Mouse (Mus musculus): ENCODE results near the gene Hist2h3b. TPM values are rescaled to one million over a fixed set of nuclear protein-coding genes. Genes with fewer than 3 reads are reported as not detected.
"Not testable (repeated sequence)": the region's sequence is repeated elsewhere in the genome, so short reads cannot be mapped to it uniquely, and the experiment has no call there.

Hist2h3b gene
- polyA plus RNA-seq, 1 experiment from 2014 or later = 77.9 TPM

GRCm38 (mm10) chr3:96236834-96237334 is 31.6 kb upstream of the Hist2h3b start:
- H3K4me3 ChIP-seq (ENCODE audit: low read depth, low read length) = peak overlapping the region; percentile 55
- H3K27me3 ChIP-seq (replicated peaks; ENCODE audit: control insufficient read depth, insufficient read depth, low read length) = no peaks in the 10 kb centered on the region
- no peak for ATAC-seq (replicated peaks; ENCODE audit: low FRiP score, low TSS enrichment, low read depth)
- peak overlapping the region; percentile 58 for H3K4me2 ChIP-seq (ENCODE audit: low read length)
- H3K9me3 ChIP-seq (ENCODE audit: control insufficient read depth, low read length) = no peaks in the 10 kb centered on the region
- H3K9ac ChIP-seq (ENCODE audit: low read length) = peak overlapping the region; percentile 89
- H3K36me3 ChIP-seq (ENCODE audit: control insufficient read depth, insufficient read depth, low read length) = no peaks in the 10 kb centered on the region
- peak; percentile 58 for DNase-seq (ENCODE audit: low spot score)
- peaks cover 11% of the 10 kb centered on the region for H3K4me1 ChIP-seq (replicated peaks; ENCODE audit: control insufficient read depth, insufficient read depth, low read length)
- 73% methylated on average over 4 of the region's 4 CpGs for WGBS
- peak overlapping the region; percentile 86; the same call in 1 of the 2 replicates for H3K27ac ChIP-seq (ENCODE audit: low read depth)

DNA sequence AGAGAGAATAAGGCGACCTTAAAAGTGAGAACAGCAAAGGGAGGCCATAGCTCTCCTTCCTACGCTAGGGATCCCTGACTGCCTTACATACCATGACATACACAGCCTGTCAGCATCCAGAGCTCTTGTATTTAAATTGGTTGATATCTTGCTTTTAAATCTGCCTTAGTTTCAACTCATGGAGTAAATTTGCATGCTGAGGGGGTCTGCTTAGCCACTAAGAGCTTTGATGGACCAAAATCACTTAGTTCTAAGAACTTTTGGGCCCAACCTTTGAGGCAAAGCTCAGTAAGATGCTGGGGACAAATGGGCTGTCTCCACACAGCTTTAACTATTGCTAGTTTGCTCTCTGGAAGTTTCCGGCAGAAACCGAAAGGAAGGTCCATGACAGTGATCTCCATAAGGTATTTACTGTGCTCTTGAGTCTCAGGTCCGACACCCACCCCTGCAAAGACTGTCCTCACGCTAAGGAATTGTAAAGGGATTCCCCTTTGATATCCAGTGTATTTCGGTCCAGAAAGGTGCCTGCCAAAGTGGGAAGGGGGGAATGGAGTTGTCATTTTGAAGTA is 31.0 kb upstream of the Hist2h3b start:
- WGBS = 14% methylated on average over 7 of the region's 7 CpGs
- Histone ChIP-seq H3K9ac (ENCODE audit: low read length) (peak overlapping the region; percentile 89), H3K4me2 (ENCODE audit: low read length) (peak overlapping the region; percentile 58), H3K4me1 (replicated peaks; ENCODE audit: control insufficient read depth, insufficient read depth, low read length) (peaks cover 11% of the 10 kb centered on the region), H3K27ac (ENCODE audit: low read depth) (peak overlapping the region; percentile 86), H3K4me3 (ENCODE audit: low read depth, low read length) (peak overlapping the region; percentile 55), H3K36me3 (ENCODE audit: control insufficient read depth, insufficient read depth, low read length) (no peaks in the 10 kb centered on the region), H3K27me3 (replicated peaks; ENCODE audit: control insufficient read depth, insufficient read depth, low read length) (no peaks in the 10 kb centered on the region), H3K9me3 (ENCODE audit: control insufficient read depth, low read length) (no peaks in the 10 kb centered on the region)
- ATAC-seq (replicated peaks; ENCODE audit: low FRiP score, low TSS enrichment, low read depth) (no peak), DNase-seq (ENCODE audit: low spot score) (peak; percentile 71)

GRCm38 (mm10) chr3:96237904-96238511 is 30.4 kb upstream of the Hist2h3b start:
- Histone ChIP-seq H3K36me3 (ENCODE audit: control insufficient read depth, insufficient read depth, low read length) (no peaks in the 10 kb centered on the region), H3K9ac (ENCODE audit: low read length) (peak overlapping the region; percentile 89), H3K4me1 (replicated peaks; ENCODE audit: control insufficient read depth, insufficient read depth, low read length) (peaks cover 11% of the 10 kb centered on the region), H3K9me3 (ENCODE audit: control insufficient read depth, low read length) (no peaks in the 10 kb centered on the region), H3K27ac (ENCODE audit: low read depth) (peak overlapping the region; percentile 86), H3K4me2 (ENCODE audit: low read length) (peak overlapping the region; percentile 58), H3K27me3 (replicated peaks; ENCODE audit: control insufficient read depth, insufficient read depth, low read length) (no peaks in the 10 kb centered on the region), H3K4me3 (ENCODE audit: low read depth, low read length) (peak overlapping the region; percentile 55)
- ATAC-seq (replicated peaks; ENCODE audit: low FRiP score, low TSS enrichment, low read depth) (no peak), DNase-seq (ENCODE audit: low spot score) (no peak)
- WGBS = under 1% methylated on average over 12 of the region's 12 CpGs

GRCm38 (mm10) chr3:96238954-96239793 is 29.3 kb upstream of the Hist2h3b start, which contains the start of gene Hist2h3c2:
Gene Hist2h3c2 (minus strand): TSS chr3:96239127.
- peaks cover 16% of the 10 kb centered on the region for H3K4me1 ChIP-seq (replicated peaks; ENCODE audit: control insufficient read depth, insufficient read depth, low read length)
- H3K4me2 ChIP-seq (ENCODE audit: low read length) = peak within 1 kb of the TSS; percentile 58
- not testable (repeated sequence) for H3K36me3 ChIP-seq (ENCODE audit: control insufficient read depth, insufficient read depth, low read length); H3K9me3 ChIP-seq (ENCODE audit: control insufficient read depth, low read length); H3K27me3 ChIP-seq (replicated peaks; ENCODE audit: control insufficient read depth, insufficient read depth, low read length); DNase-seq (ENCODE audit: low spot score)
- H3K4me3 ChIP-seq (ENCODE audit: low read depth, low read length) = peak within 1 kb of the TSS; percentile 55
- under 1% methylated on average over 22 of the region's 68 CpGs for WGBS
- H3K9ac ChIP-seq (ENCODE audit: low read length) = peak within 1 kb of the TSS; percentile 89
- peak; percentile 87 for ATAC-seq (replicated peaks; ENCODE audit: low FRiP score, low TSS enrichment, low read depth)
- peak within 1 kb of the TSS; percentile 86 for H3K27ac ChIP-seq (ENCODE audit: low read depth)

DNA sequence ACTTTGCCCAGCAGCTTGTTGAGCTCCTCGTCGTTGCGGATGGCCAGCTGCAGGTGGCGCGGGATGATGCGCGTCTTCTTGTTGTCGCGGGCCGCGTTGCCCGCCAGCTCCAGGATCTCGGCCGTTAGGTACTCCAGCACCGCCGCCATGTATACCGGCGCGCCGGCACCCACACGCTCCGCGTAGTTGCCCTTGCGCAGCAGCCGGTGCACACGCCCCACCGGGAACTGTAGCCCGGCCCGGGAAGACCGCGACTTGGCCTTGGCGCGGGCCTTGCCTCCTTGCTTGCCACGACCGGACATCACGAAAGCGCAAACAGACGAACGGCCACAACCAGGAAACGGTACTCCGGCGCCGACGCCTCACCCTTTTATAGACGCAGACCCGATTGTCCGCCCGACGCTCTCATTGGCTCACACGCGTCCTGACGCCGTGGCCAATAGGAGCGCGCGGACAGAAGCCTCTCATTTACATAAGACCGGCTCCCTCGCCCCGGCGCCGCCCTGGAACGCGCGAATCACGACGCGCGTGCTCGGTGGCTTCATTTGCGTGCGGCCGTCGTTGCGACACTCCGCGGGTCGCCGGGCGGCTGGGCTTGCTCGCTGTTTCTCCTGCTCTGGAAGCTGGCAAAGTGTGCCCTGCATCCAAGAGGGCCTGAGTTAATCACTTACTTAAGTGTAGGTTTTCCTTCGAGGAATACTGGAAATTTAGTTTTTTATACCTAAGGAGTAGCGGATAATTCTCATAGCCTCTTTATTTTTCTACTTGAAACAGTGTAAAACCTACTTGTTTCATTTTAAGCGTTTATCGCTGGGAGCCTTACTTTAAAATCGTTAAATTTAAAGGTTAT is 28.3 kb upstream of the Hist2h3b start, which contains the start of gene Hist2h2aa2:
Gene Hist2h2aa2, minus strand, starts transcription at position 328 of the 850 bp plus-strand sequence.
- H3K9me3 ChIP-seq (ENCODE audit: control insufficient read depth, low read length); H3K36me3 ChIP-seq (ENCODE audit: control insufficient read depth, insufficient read depth, low read length); H3K27me3 ChIP-seq (replicated peaks; ENCODE audit: control insufficient read depth, insufficient read depth, low read length): not testable (repeated sequence)
- Histone ChIP-seq H3K9ac (ENCODE audit: low read length) (peak within 1 kb of the TSS; percentile 68), H3K4me2 (ENCODE audit: low read length) (peak within 1 kb of the TSS; percentile 51), H3K4me1 (replicated peaks; ENCODE audit: control insufficient read depth, insufficient read depth, low read length) (peaks cover 21% of the 10 kb centered on the region), H3K27ac (ENCODE audit: low read depth) (peak within 1 kb of the TSS; percentile 87), H3K4me3 (ENCODE audit: low read depth, low read length) (peak within 1 kb of the TSS; percentile 29)
- DNase-seq (ENCODE audit: low spot score) (peak; percentile 76), ATAC-seq (replicated peaks; ENCODE audit: low FRiP score, low TSS enrichment, low read depth) (peak; percentile 82)
- WGBS = 6% methylated on average over 16 of the region's 85 CpGs

DNA sequence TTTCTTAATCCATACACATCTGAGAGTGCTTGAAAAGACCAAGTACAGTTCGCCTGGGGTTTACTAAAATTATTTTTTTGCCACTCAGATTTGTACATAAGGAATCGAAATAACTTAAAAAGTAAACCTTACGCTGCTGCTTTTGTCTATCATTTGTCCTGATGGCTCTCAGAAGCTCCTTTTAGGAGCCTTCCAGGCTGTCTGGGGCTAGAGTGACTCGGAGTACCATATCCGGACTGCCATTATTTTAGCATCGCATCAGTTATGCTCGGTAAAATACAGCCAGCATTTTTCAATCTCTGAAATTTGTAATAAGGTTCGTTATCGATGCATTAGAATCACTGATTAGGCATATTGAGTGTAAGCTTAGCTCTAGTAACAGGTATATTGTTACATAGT is 27.7 kb upstream of the Hist2h3b start:
- no peak for DNase-seq (ENCODE audit: low spot score)
- ATAC-seq (replicated peaks; ENCODE audit: low FRiP score, low TSS enrichment, low read depth) = no peak
- peak overlapping the region; percentile 29 for H3K4me3 ChIP-seq (ENCODE audit: low read depth, low read length)
- no peaks in the 10 kb centered on the region for H3K36me3 ChIP-seq (ENCODE audit: control insufficient read depth, insufficient read depth, low read length)
- H3K27me3 ChIP-seq (replicated peaks; ENCODE audit: control insufficient read depth, insufficient read depth, low read length) = no peaks in the 10 kb centered on the region
- H3K4me2 ChIP-seq (ENCODE audit: low read length) = peak overlapping the region; percentile 51
- H3K9me3 ChIP-seq (ENCODE audit: control insufficient read depth, low read length) = no peaks in the 10 kb centered on the region
- WGBS = 78% methylated on average over 9 of the region's 9 CpGs
- peak overlapping the region; percentile 87 for H3K27ac ChIP-seq (ENCODE audit: low read depth)
- peaks cover 21% of the 10 kb centered on the region for H3K4me1 ChIP-seq (replicated peaks; ENCODE audit: control insufficient read depth, insufficient read depth, low read length)
- H3K9ac ChIP-seq (ENCODE audit: low read length) = peak overlapping the region; percentile 68

- no peak for DNase-seq (ENCODE audit: low spot score)
- H3K4me3 ChIP-seq (ENCODE audit: low read depth, low read length) = 0 out of 2 replicates have a peak overlapping the region, but pooled peaks have one; percentile 39
- ATAC-seq (replicated peaks; ENCODE audit: low FRiP score, low TSS enrichment, low read depth) = no peak
- no peaks in the 10 kb centered on the region for H3K36me3 ChIP-seq (ENCODE audit: control insufficient read depth, insufficient read depth, low read length)
- H3K4me2 ChIP-seq (ENCODE audit: low read length) = peak overlapping the region; percentile 53
- no peaks in the 10 kb centered on the region for H3K9me3 ChIP-seq (ENCODE audit: control insufficient read depth, low read length)
- H3K27ac ChIP-seq (ENCODE audit: low read depth) = peak overlapping the region; percentile 93
- peak overlapping the region; percentile 69 for H3K9ac ChIP-seq (ENCODE audit: low read length)
- WGBS = 77% methylated on average over 7 of the region's 7 CpGs
- H3K4me1 ChIP-seq (replicated peaks; ENCODE audit: control insufficient read depth, insufficient read depth, low read length) = peaks cover 18% of the 10 kb centered on the region
- H3K27me3 ChIP-seq (replicated peaks; ENCODE audit: control insufficient read depth, insufficient read depth, low read length) = no peaks in the 10 kb centered on the region
These were observed 24.4 kb upstream of the Hist2h3b start for GRCm38 (mm10) chr3:96243921-96244572.

All from intestine, embryonic 14.5 days (tissue).